ENCODE assay signal across 15 mouse cellular contexts in genomic region chr4:152171543-152171942, GRCm38 (mm10). TPM values are rescaled to one million over a fixed set of nuclear protein-coding genes. Genes with fewer than 3 reads are reported as not detected.
A peak's percentile ranks its signal among the peaks of the same experiment; 100 is the strongest.
DNase-seq lines count a peak whose midpoint lies in the region; ATAC-seq and TF ChIP-seq lines count a peak whose summit lies in the region.
"Had no signal": no experiment of that assay in that cellular context is flagged by ENCODE, and none has a peak within 500 bp of the region (broad histone marks: within the 10 kb centered on the region; RNA-seq: fewer than 3 reads in every experiment).

No protein-coding gene starts in this region.

- peak; percentile 52 for TF ChIP-seq CTCF in forebrain, postnatal 0 days (IDR thresholded peaks at IDR 0.05; ENCODE audit: low read depth)
- 0 out of 2 replicates have a peak, but pooled peaks have one; percentile 10 for TF ChIP-seq CTCF in lung, adult 2 months (IDR thresholded peaks at IDR 0.05; ENCODE audit: insufficient read depth, low read length)
- TF ChIP-seq CTCF in Patski (IDR thresholded peaks at IDR 0.05), result peak; percentile 48
- TF ChIP-seq CTCF in small intestine, adult 2 months (IDR thresholded peaks at IDR 0.05; ENCODE audit: extremely low read depth, insufficient read length, insufficient replicate concordance, low read depth, low read length), result peak; percentile 40; the same call in 1 of the 2 replicates

- ATAC-seq in forebrain, postnatal 0 days, result no peak
- no peak for ATAC-seq in forebrain, embryonic 15.5 days (replicated peaks)
- ATAC-seq in Patski, result no peak
- ATAC-seq: activated CD4-positive, CD25-positive, alpha-beta regulatory T cell, adult 4 months; inflammation-experienced regulatory T-cells, adult 6 months had no signal

- no peaks in the 10 kb centered on the region for H3K4me1 ChIP-seq in forebrain, postnatal 0 days (ENCODE audit: insufficient read depth)
- H3K4me1 ChIP-seq in forebrain, embryonic 15.5 days, result peaks cover 6% of the 10 kb centered on the region; the same call in 1 of the 2 replicates
- no peaks in the 10 kb centered on the region; the same call in 1 of the 2 replicates for H3K4me1 ChIP-seq in lung, adult 2 months (ENCODE audit: control insufficient read depth, insufficient read depth, low read length)
- H3K4me1 ChIP-seq in small intestine, adult 2 months (ENCODE audit: control insufficient read depth, insufficient read depth, insufficient read length, low read length), result no peaks in the 10 kb centered on the region
- H3K4me1 ChIP-seq: stomach, embryonic 15.5 days had no signal

- no peak overlapping the region for H3K27ac ChIP-seq in forebrain, postnatal 0 days (ENCODE audit: low read depth, low read length)
- H3K27ac ChIP-seq in forebrain, embryonic 15.5 days (replicated peaks), result no peak overlapping the region
- H3K27ac ChIP-seq in small intestine, adult 2 months (ENCODE audit: insufficient read depth, low read depth, low read length), result no peak overlapping the region
- H3K27ac ChIP-seq: stomach, embryonic 15.5 days had no signal

- CTCF ChIA-PET in Patski (lab: Charles Lee), result no interaction called here

- no peak for TF ChIP-seq POLR2A in lung, adult 2 months (IDR thresholded peaks at IDR 0.05; ENCODE audit: borderline replicate concordance, extremely low read depth, low read depth, low read length)
- TF ChIP-seq POLR2A in small intestine, adult 2 months (IDR thresholded peaks at IDR 0.05; ENCODE audit: low read depth, low read length), result no peak

- POLR2A ChIA-PET in Patski (lab: Charles Lee), result no interaction called here

- no peak for DNase-seq in forebrain, postnatal 0 days
- DNase-seq in lung, adult 2 months, result no peak
- no peak for DNase-seq in lung, postnatal 14 days
- DNase-seq in Patski (ENCODE audit: low read depth, low spot score), result no peak
- no peak for DNase-seq in left cerebral cortex, adult 8-10 months (ENCODE audit: low spot score in 2 of 2)
- no peak for DNase-seq in layer of hippocampus, postnatal 10 days (ENCODE audit: low spot score in 2 of 2)
- DNase-seq: lung, postnatal 36 days had no signal

- H3K9me3 ChIP-seq in forebrain, postnatal 0 days (ENCODE audit: low read length), result no peaks in the 10 kb centered on the region
- H3K9me3 ChIP-seq in forebrain, embryonic 15.5 days, result no peaks in the 10 kb centered on the region
- H3K9me3 ChIP-seq: stomach, embryonic 15.5 days had no signal

- in situ Hi-C loops in Patski (cut with MboI; ENCODE audit: low pct_unique_long_range_greater_than_20kb), result loop anchor here (5.0 kb wide), 3 partner anchors 41 to 266 kb away; no protein-coding TSS in a partner anchor

- H3K9ac ChIP-seq in forebrain, postnatal 0 days, result no peak overlapping the region
- no peak overlapping the region for H3K9ac ChIP-seq in forebrain, embryonic 15.5 days (replicated peaks)
- H3K9ac ChIP-seq: stomach, embryonic 15.5 days had no signal

- H3K4me3 ChIP-seq in forebrain, postnatal 0 days (ENCODE audit: low read depth, low read length), result no peak overlapping the region
- H3K4me3 ChIP-seq in forebrain, embryonic 15.5 days, result no peak overlapping the region
- no peak overlapping the region for H3K4me3 ChIP-seq in lung, adult 2 months (replicated peaks; ENCODE audit: extremely low read depth, low read depth, low read length)
- no peak overlapping the region for H3K4me3 ChIP-seq in small intestine, adult 2 months (ENCODE audit: low read depth, low read length)
- H3K4me3 ChIP-seq: stomach, embryonic 15.5 days had no signal

- H3K27me3 ChIP-seq in forebrain, postnatal 0 days (ENCODE audit: insufficient read depth, low read length), result no peaks in the 10 kb centered on the region
- peaks cover 7% of the 10 kb centered on the region; the same call in 1 of the 2 replicates for H3K27me3 ChIP-seq in forebrain, embryonic 15.5 days
- no peaks in the 10 kb centered on the region for H3K27me3 ChIP-seq in Patski
- no peaks in the 10 kb centered on the region for H3K27me3 ChIP-seq in small intestine, adult 2 months (ENCODE audit: control insufficient read depth, insufficient read depth, low read length)
- H3K27me3 ChIP-seq: stomach, embryonic 15.5 days had no signal

- H3K4me2 ChIP-seq in forebrain, postnatal 0 days (ENCODE audit: low read depth), result no peak overlapping the region
- no peak overlapping the region for H3K4me2 ChIP-seq in forebrain, embryonic 15.5 days (replicated peaks)
- H3K4me2 ChIP-seq: stomach, embryonic 15.5 days had no signal

- 84% methylated on average over 6 of the region's 6 CpGs for WGBS in forebrain, postnatal 0 days
- 86% methylated on average over 6 of the region's 6 CpGs for WGBS in forebrain, embryonic 15.5 days
- WGBS in lung, adult 2 months, result 77% methylated on average over 6 of the region's 6 CpGs
- WGBS in small intestine, adult 2 months, result 81% methylated on average over 6 of the region's 6 CpGs

- H3K36me3 ChIP-seq in forebrain, postnatal 0 days (ENCODE audit: insufficient read depth), result no peaks in the 10 kb centered on the region
- no peaks in the 10 kb centered on the region for H3K36me3 ChIP-seq in forebrain, embryonic 15.5 days
- H3K36me3 ChIP-seq in small intestine, adult 2 months (ENCODE audit: control insufficient read depth, insufficient read depth, low read length), result no peaks in the 10 kb centered on the region
- H3K36me3 ChIP-seq: stomach, embryonic 15.5 days had no signal

RNA-seq across cellular contexts. Expression of gene Acot7, which starts 6.4 kb away (rescaled TPM):
- 191 and 193 TPM in 2 replicates for total RNA-seq in forebrain, postnatal 0 days (2014; rRNA removed)
- polyA plus RNA-seq in forebrain, postnatal 0 days (2015; fragmentation: Nextera tagmentation; extraction: Ambion mirVana), result 411 and 466 TPM in 2 replicates
- polyA plus RNA-seq in forebrain, embryonic 15.5 days (2015; fragmentation: Nextera tagmentation; extraction: Ambion mirVana), result 210 and 219 TPM in 2 replicates
- 118 and 125 TPM in 2 replicates for polyA plus RNA-seq in lung, adult 2 months (2012; rRNA removed)
- polyA plus RNA-seq in Patski (2021), result 102 TPM
- 30.0 and 33.4 TPM in 2 replicates for polyA plus RNA-seq in small intestine, adult 2 months (2012; rRNA removed)
- total RNA-seq in left cerebral cortex, adult 8-10 months (2022), result 100 to 1,000 TPM; 281 to 320 (median 303) TPM
- total RNA-seq in layer of hippocampus, postnatal 10 days (2021), result 100 to 1,000 TPM; 426 to 431 TPM

RNA-seq across cellular contexts. Expression of gene Hes2, which starts 12.9 kb away (rescaled TPM):
- not detected in 2 replicates for total RNA-seq in forebrain, postnatal 0 days (2014; rRNA removed)
- not detected in 2 replicates for polyA plus RNA-seq in forebrain, postnatal 0 days (2015; fragmentation: Nextera tagmentation; extraction: Ambion mirVana)
- polyA plus RNA-seq in forebrain, embryonic 15.5 days (2015; fragmentation: Nextera tagmentation; extraction: Ambion mirVana), result not detected in 2 replicates
- 5.4 and 6.2 TPM in 2 replicates for polyA plus RNA-seq in lung, adult 2 months (2012; rRNA removed)
- not detected for polyA plus RNA-seq in Patski (2021)
- 8.3 and 51.7 TPM in 2 replicates for polyA plus RNA-seq in small intestine, adult 2 months (2012; rRNA removed)
- not detected for total RNA-seq in left cerebral cortex, adult 8-10 months (2022)
- total RNA-seq in layer of hippocampus, postnatal 10 days (2021), result not detected
- total RNA-seq: left cerebral cortex, postnatal 36 days had no signal
- polyA plus RNA-seq: activated CD4-positive, CD25-positive, alpha-beta regulatory T cell, adult 4 months; C2C12; heart, embryonic 14.5 days; inflammation-experienced regulatory T-cells, adult 6 months had no signal

RNA-seq across cellular contexts. Expression of gene Espn, which starts 19.4 kb away (rescaled TPM):
- total RNA-seq in forebrain, postnatal 0 days (2014; rRNA removed), result 0.08 and 0.71 TPM in 2 replicates
- 0.50 and 0.69 TPM in 2 replicates for polyA plus RNA-seq in forebrain, postnatal 0 days (2015; fragmentation: Nextera tagmentation; extraction: Ambion mirVana)
- polyA plus RNA-seq in forebrain, embryonic 15.5 days (2015; fragmentation: Nextera tagmentation; extraction: Ambion mirVana), result 0.09 and 0.10 TPM in 2 replicates
- polyA plus RNA-seq in lung, adult 2 months (2012; rRNA removed), result 9.8 and 16.3 TPM in 2 replicates
- polyA plus RNA-seq in Patski (2021), result 1.3 TPM
- polyA plus RNA-seq in small intestine, adult 2 months (2012; rRNA removed), result 124 and 572 TPM in 2 replicates
- total RNA-seq in left cerebral cortex, adult 8-10 months (2022), result 1 to 10 TPM; 2.1 to 3.2 (median 2.6) TPM
- total RNA-seq in layer of hippocampus, postnatal 10 days (2021), result under 1 TPM; 0.62 to 0.78 TPM

RNA-seq across cellular contexts. Expression of gene Tnfrsf25, which starts 55.8 kb away (rescaled TPM):
- total RNA-seq in forebrain, postnatal 0 days (2014; rRNA removed), result 1.4 TPM in 1 of 2 replicates, not detected in the other
- polyA plus RNA-seq in forebrain, postnatal 0 days (2015; fragmentation: Nextera tagmentation; extraction: Ambion mirVana), result 0.19 and 0.30 TPM in 2 replicates
- polyA plus RNA-seq in forebrain, embryonic 15.5 days (2015; fragmentation: Nextera tagmentation; extraction: Ambion mirVana), result 0.53 and 1.0 TPM in 2 replicates
- 8.1 and 12.7 TPM in 2 replicates for polyA plus RNA-seq in lung, adult 2 months (2012; rRNA removed)
- 1.5 TPM for polyA plus RNA-seq in Patski (2021)
- 1.9 and 3.8 TPM in 2 replicates for polyA plus RNA-seq in small intestine, adult 2 months (2012; rRNA removed)
- total RNA-seq in left cerebral cortex, adult 8-10 months (2022), result 1 to 10 TPM; 4.3 to 9.8 (median 6.3) TPM
- total RNA-seq in layer of hippocampus, postnatal 10 days (2021), result 10 to 100 TPM; 14.0 to 15.1 TPM
